In genomic region chr11:74725181-74725580, GRCm38 (mm10) we compare ENCODE assay signal across 8 mouse cellular contexts. TPM values are rescaled to one million over a fixed set of nuclear protein-coding genes. Genes with fewer than 3 reads are reported as not detected.
DNase-seq lines count a peak whose midpoint lies in the region; ATAC-seq and TF ChIP-seq lines count a peak whose summit lies in the region.

No protein-coding gene starts in this region.

- intact Hi-C loops in heart, postnatal 10 days (cut with DNase I) = loop anchor here (2.0 kb wide), 1 partner anchor 46 kb away; the partner anchor contains the start of gene Mettl16

- DNase-seq in lung, postnatal 0 days (ENCODE audit: low spot score) = no peak
- DNase-seq in lung, postnatal 14 days = no peak
- no peak for DNase-seq in embryonic facial prominence, embryonic 10.5 days (ENCODE audit: low spot score)
- peak; percentile 82 to 83 for DNase-seq in heart, postnatal 10 days
- no peak for DNase-seq in kidney, adult 8-10 months
- no peak for DNase-seq in gastrocnemius, adult 8-10 months (ENCODE audit: low spot score in 2 of 2)
- DNase-seq in yolk sac, embryonic 10.5 days (ENCODE audit: low spot score) = no peak

- ATAC-seq in lung, postnatal 0 days = no peak
- ATAC-seq in midbrain, embryonic 16.5 days = no peak

- no peak for TF ChIP-seq EP300 in lung, postnatal 0 days (IDR thresholded peaks at IDR 0.05)

- H3K4me1 ChIP-seq in lung, postnatal 0 days (ENCODE audit: insufficient read depth, low read depth, low read length) = peaks cover 13% of the 10 kb centered on the region; the same call in 1 of the 2 replicates
- peaks cover 30% of the 10 kb centered on the region for H3K4me1 ChIP-seq in embryonic facial prominence, embryonic 10.5 days
- peaks cover 21% of the 10 kb centered on the region for H3K4me1 ChIP-seq in midbrain, embryonic 16.5 days (ENCODE audit: control insufficient read depth, insufficient read depth, low read length)

- H3K4me2 ChIP-seq in lung, postnatal 0 days (replicated peaks; ENCODE audit: low read depth, low read length) = peak overlapping the region; percentile 63; the same call in 1 of the 2 replicates
- H3K4me2 ChIP-seq in midbrain, embryonic 16.5 days (ENCODE audit: low read length) = peak overlapping the region; percentile 73

- H3K9me3 ChIP-seq in lung, postnatal 0 days (ENCODE audit: low read length) = no peaks in the 10 kb centered on the region
- no peaks in the 10 kb centered on the region for H3K9me3 ChIP-seq in embryonic facial prominence, embryonic 10.5 days
- no peaks in the 10 kb centered on the region for H3K9me3 ChIP-seq in midbrain, embryonic 16.5 days (replicated peaks; ENCODE audit: control insufficient read depth, low read length, poor library complexity, severe bottlenecking)

- H3K9ac ChIP-seq in lung, postnatal 0 days (replicated peaks; ENCODE audit: low read depth) = peak overlapping the region; percentile 95; the same call in 1 of the 2 replicates
- H3K9ac ChIP-seq in midbrain, embryonic 16.5 days (ENCODE audit: low read depth, low read length) = peak overlapping the region; percentile 46

- 0 out of 2 replicates have a peak overlapping the region, but pooled peaks have one; percentile 98 for H3K27ac ChIP-seq in lung, postnatal 0 days (ENCODE audit: low read length)
- H3K27ac ChIP-seq in embryonic facial prominence, embryonic 10.5 days (replicated peaks) = peak overlapping the region; percentile 100; the same call in 1 of the 2 replicates
- H3K27ac ChIP-seq in midbrain, embryonic 16.5 days (ENCODE audit: low read length) = peak overlapping the region; percentile 100

- H3K4me3 ChIP-seq in lung, postnatal 0 days (ENCODE audit: low read depth, low read length) = no peak overlapping the region
- peak overlapping the region; percentile 91 for H3K4me3 ChIP-seq in embryonic facial prominence, embryonic 10.5 days
- H3K4me3 ChIP-seq in midbrain, embryonic 16.5 days (ENCODE audit: low read depth, low read length) = no peak overlapping the region

- no peaks in the 10 kb centered on the region for H3K27me3 ChIP-seq in lung, postnatal 0 days (replicated peaks; ENCODE audit: insufficient read depth, low read length)
- H3K27me3 ChIP-seq in embryonic facial prominence, embryonic 10.5 days (replicated peaks; ENCODE audit: low read depth, poor library complexity, severe bottlenecking) = no peaks in the 10 kb centered on the region
- H3K27me3 ChIP-seq in midbrain, embryonic 16.5 days (ENCODE audit: control insufficient read depth, insufficient read depth, low read depth, low read length) = no peaks in the 10 kb centered on the region

- no peaks in the 10 kb centered on the region for H3K36me3 ChIP-seq in lung, postnatal 0 days (ENCODE audit: insufficient read depth, low read length)
- no peaks in the 10 kb centered on the region for H3K36me3 ChIP-seq in embryonic facial prominence, embryonic 10.5 days (replicated peaks)
- no peaks in the 10 kb centered on the region for H3K36me3 ChIP-seq in midbrain, embryonic 16.5 days (ENCODE audit: control insufficient read depth, insufficient read depth, low read length)

- TF ChIP-seq CTCF in lung, postnatal 0 days (IDR thresholded peaks at IDR 0.05) = no peak

- 57% methylated on average over 5 of the region's 5 CpGs for WGBS in lung, postnatal 0 days
- 72% methylated on average over 5 of the region's 5 CpGs for WGBS in embryonic facial prominence, embryonic 10.5 days
- WGBS in midbrain, embryonic 16.5 days = 50% methylated on average over 5 of the region's 5 CpGs

RNA-seq across cellular contexts. Expression of gene Pafah1b1, which starts 0.7 kb away (rescaled TPM):
- polyA plus RNA-seq in lung, postnatal 0 days (2015; fragmentation: Nextera tagmentation; extraction: Ambion mirVana) = 49.1 and 60.8 TPM in 2 replicates
- 48.2 and 52.3 TPM in 2 replicates for polyA plus RNA-seq in embryonic facial prominence, embryonic 10.5 days (2016; fragmentation: Nextera tagmentation; extraction: Ambion mirVana)
- total RNA-seq in heart, postnatal 10 days (2021) = 100 to 1,000 TPM; 236 to 281 TPM
- polyA plus RNA-seq in midbrain, embryonic 16.5 days (2015; fragmentation: Nextera tagmentation; extraction: Ambion mirVana) = 45.8 and 57.5 TPM in 2 replicates
- 100 to 1,000 TPM; 107 to 135 (median 112) TPM for total RNA-seq in gastrocnemius, adult 8-10 months (2022)

RNA-seq across cellular contexts. Expression of gene Mettl16, which starts 45.4 kb away (rescaled TPM):
- 13.7 and 18.1 TPM in 2 replicates for polyA plus RNA-seq in lung, postnatal 0 days (2015; fragmentation: Nextera tagmentation; extraction: Ambion mirVana)
- 73.0 and 73.7 TPM in 2 replicates for polyA plus RNA-seq in embryonic facial prominence, embryonic 10.5 days (2016; fragmentation: Nextera tagmentation; extraction: Ambion mirVana)
- 10 to 100 TPM in 1 of 2 experiments, 1 to 10 TPM in 1; 9.9 to 14.7 TPM for total RNA-seq in heart, postnatal 10 days (2021)
- 53.2 and 60.0 TPM in 2 replicates for polyA plus RNA-seq in midbrain, embryonic 16.5 days (2015; fragmentation: Nextera tagmentation; extraction: Ambion mirVana)
- 10 to 100 TPM; 10.7 to 16.3 (median 12.4) TPM for total RNA-seq in gastrocnemius, adult 8-10 months (2022)

Comparison
In these comparisons a context has a peak if more than half of its experiments do, and no peak if none do; other contexts are left out.
1. DNase-seq: peak in heart, postnatal 10 days (2 of 2); none in lung, postnatal 0 days (single experiment), lung, postnatal 14 days (single experiment), embryonic facial prominence, embryonic 10.5 days (single experiment), kidney, adult 8-10 months (0 of 2), gastrocnemius, adult 8-10 months (0 of 2) and yolk sac, embryonic 10.5 days (single experiment).
2. Peak in every context shown above with its lines, with median percentiles within 50 percentile points of each other: H3K27ac ChIP-seq.